Mouse (Mus musculus) midbrain, embryonic 13.5 days (tissue): ENCODE results near the gene Ntan1. TPM values are rescaled to one million over a fixed set of nuclear protein-coding genes. Genes with fewer than 3 reads are reported as not detected.

Experiments used
- ATAC-seq: fragments of 200-750 bp; cut with Nextera tagmentation; 2 replicates; pipeline ENCODE4 v1.8.0; 2017; ENCODE audit warnings: mild to moderate bottlenecking, moderate TSS enrichment, moderate library complexity
- H3K27ac ChIP-seq: fragments of 300-500 bp; sonication (generic); 2 replicates; pipeline ENCODE4 v1.5.1; 2015; ENCODE audit warnings: inconsistent platforms, mild to moderate bottlenecking, moderate library complexity
- H3K27me3 ChIP-seq: fragments of 300-500 bp; sonication (generic); 2 replicates; pipeline ENCODE4 v1.6.1; 2015; ENCODE audit warnings: mild to moderate bottlenecking, inconsistent platforms
- H3K36me3 ChIP-seq: fragments of 300-500 bp; sonication (generic); 2 replicates; pipeline ENCODE4 v1.6.1; 2015; ENCODE audit warnings: mild to moderate bottlenecking, inconsistent platforms
- H3K4me1 ChIP-seq: fragments of 300-500 bp; sonication (generic); replicated peaks from 2 replicates; pipeline ENCODE4 v1.6.1; 2015; ENCODE audit warnings: inconsistent platforms
- H3K4me2 ChIP-seq: fragments of 300-500 bp; sonication (generic); replicated peaks from 2 replicates; pipeline ENCODE4 v1.6.1; 2015; ENCODE audit warnings: moderate library complexity, mild to moderate bottlenecking, inconsistent platforms
- H3K4me3 ChIP-seq: fragments of 300-500 bp; sonication (generic); replicated peaks from 2 replicates; pipeline ENCODE4 v1.5.1; 2015; ENCODE audit warnings: mild to moderate bottlenecking, inconsistent platforms
- H3K9ac ChIP-seq: fragments of 300-500 bp; sonication (generic); replicated peaks from 2 replicates; pipeline ENCODE4 v1.6.1; 2015; ENCODE audit warnings: mild to moderate bottlenecking, inconsistent platforms
- H3K9me3 ChIP-seq: fragments of 300-500 bp; sonication (generic); 2 replicates; pipeline ENCODE4 v1.6.1; 2016; ENCODE audit warnings: mild to moderate bottlenecking, inconsistent platforms
- WGBS: fragments of 180-500 bp; shearing (Covaris S2); methylation state at CpG from one replicate; pipeline ENCODE4 v1.1.7; 2015; 5-methylcytosine and 5-hydroxymethylcytosine counted together
- polyA plus RNA-seq: library from polyadenylated mRNA; unstranded; fragments of >200 nt; fragmentation: Nextera tagmentation; extraction: Ambion mirVana; gene quantifications from 2 replicates; pipeline ENCODE4 v1.2.1, GENCODE M21; 2015

The Ntan1 gene
- polyA plus RNA-seq, 1 experiment from 2014 or later = 217 TPM

- H3K36me3 ChIP-seq = peaks cover 95% of the 10 kb centered on the region
- H3K27ac ChIP-seq = no peak overlapping the region
- no peak overlapping the region for H3K9ac ChIP-seq
- WGBS = 94% methylated on average over 4 of the region's 4 CpGs
- no peaks in the 10 kb centered on the region for H3K27me3 ChIP-seq
- no peaks in the 10 kb centered on the region for H3K9me3 ChIP-seq
- no peaks in the 10 kb centered on the region for H3K4me1 ChIP-seq
- no peak for ATAC-seq
- no peak overlapping the region for H3K4me3 ChIP-seq
- H3K4me2 ChIP-seq = no peak overlapping the region
Observed at GRCm38 (mm10) chr16:13807616-13808015, 11.0 kb upstream of the Ntan1 start.

- Histone ChIP-seq H3K4me1 (no peaks in the 10 kb centered on the region), H3K36me3 (peaks cover 97% of the 10 kb centered on the region)
Observed at GRCm38 (mm10) chr16:13808410-13808809, 10.2 kb upstream of the Ntan1 start.

GRCm38 (mm10) chr16:13812152-13812551, 6.5 kb upstream of the Ntan1 start:
- WGBS = 93% methylated on average over 6 of the region's 6 CpGs
- H3K4me3 ChIP-seq = no peak overlapping the region
- no peaks in the 10 kb centered on the region for H3K27me3 ChIP-seq
- H3K9me3 ChIP-seq = no peaks in the 10 kb centered on the region
- no peak overlapping the region for H3K4me2 ChIP-seq
- no peak for ATAC-seq
- no peaks in the 10 kb centered on the region for H3K4me1 ChIP-seq
- no peak overlapping the region for H3K27ac ChIP-seq
- H3K9ac ChIP-seq = no peak overlapping the region
- H3K36me3 ChIP-seq = peaks cover 91% of the 10 kb centered on the region

More at GRCm38 (mm10) chr16:13808410-13808809, 10.2 kb upstream of the Ntan1 start:
- H3K4me2 ChIP-seq = no peak overlapping the region
- WGBS = 95% methylated on average over 7 of the region's 7 CpGs
- H3K9me3 ChIP-seq = no peaks in the 10 kb centered on the region
- H3K27me3 ChIP-seq = no peaks in the 10 kb centered on the region
- no peak overlapping the region for H3K9ac ChIP-seq
- no peak overlapping the region for H3K27ac ChIP-seq
- ATAC-seq = no peak
- no peak overlapping the region for H3K4me3 ChIP-seq

DNA sequence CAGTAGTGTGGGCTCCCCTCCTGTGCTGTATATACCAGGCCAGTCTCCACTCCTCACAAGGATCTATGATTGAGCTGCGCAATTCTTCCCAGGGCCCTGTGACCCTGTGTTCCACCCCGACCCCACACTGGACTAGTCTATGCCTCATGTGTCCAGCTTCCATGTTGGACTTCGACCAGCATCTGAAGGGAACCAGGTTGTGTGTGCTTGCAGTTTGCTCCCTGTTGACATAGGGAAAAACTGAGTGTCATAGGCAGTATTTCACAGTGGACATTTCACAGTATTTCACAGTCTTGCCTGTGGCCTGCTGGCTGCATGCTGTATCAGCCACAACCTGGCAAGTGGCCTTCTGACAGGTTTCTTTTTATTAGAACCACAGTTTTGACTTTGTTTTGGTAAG, 5.4 kb upstream of the Ntan1 start:
- WGBS = 95% methylated on average over 3 of the region's 3 CpGs
- no peaks in the 10 kb centered on the region for H3K9me3 ChIP-seq
- H3K4me2 ChIP-seq = no peak overlapping the region
- ATAC-seq = no peak
- H3K4me3 ChIP-seq = no peak overlapping the region
- H3K27me3 ChIP-seq = no peaks in the 10 kb centered on the region
- no peak overlapping the region for H3K9ac ChIP-seq
- peaks cover 82% of the 10 kb centered on the region for H3K36me3 ChIP-seq
- no peak overlapping the region for H3K27ac ChIP-seq
- H3K4me1 ChIP-seq = peaks cover 3% of the 10 kb centered on the region

GRCm38 (mm10) chr16:13819394-13819743, 724 bp downstream of the Ntan1 start:
- H3K4me1 ChIP-seq = peaks cover 28% of the 10 kb centered on the region
- peak overlapping the region; percentile 90 for H3K9ac ChIP-seq
- peak overlapping the region; percentile 77 for H3K4me2 ChIP-seq
- H3K9me3 ChIP-seq = no peaks in the 10 kb centered on the region
- ATAC-seq = no peak
- WGBS = under 1% methylated on average over 36 of the region's 36 CpGs
- H3K27me3 ChIP-seq = no peaks in the 10 kb centered on the region
- peak overlapping the region; percentile 98 for H3K27ac ChIP-seq
- peak overlapping the region; percentile 85 for H3K4me3 ChIP-seq
- H3K36me3 ChIP-seq = peaks cover 29% of the 10 kb centered on the region

GRCm38 (mm10) chr16:13819806-13820500, 1.3 kb downstream of the Ntan1 start:
- 43% methylated on average over 12 of the region's 12 CpGs for WGBS
- peak overlapping the region; percentile 98 for H3K27ac ChIP-seq
- H3K4me3 ChIP-seq = peak overlapping the region; percentile 85
- H3K9ac ChIP-seq = peak overlapping the region; percentile 90
- H3K9me3 ChIP-seq = no peaks in the 10 kb centered on the region
- peak overlapping the region; percentile 77 for H3K4me2 ChIP-seq
- peak; percentile 4; the same call in 1 of the 2 replicates for ATAC-seq
- H3K27me3 ChIP-seq = no peaks in the 10 kb centered on the region
- H3K36me3 ChIP-seq = peaks cover 24% of the 10 kb centered on the region
- peaks cover 28% of the 10 kb centered on the region for H3K4me1 ChIP-seq

GRCm38 (mm10) chr16:13820771-13821170, 2.1 kb downstream of the Ntan1 start:
- H3K9ac ChIP-seq = no peak overlapping the region
- H3K9me3 ChIP-seq = no peaks in the 10 kb centered on the region
- peaks cover 28% of the 10 kb centered on the region for H3K4me1 ChIP-seq
- peak overlapping the region; percentile 77 for H3K4me2 ChIP-seq
- ATAC-seq = no peak
- no peak overlapping the region; the same call in 1 of the 2 replicates for H3K4me3 ChIP-seq
- 98% methylated on average over 5 of the region's 5 CpGs for WGBS
- no peak overlapping the region for H3K27ac ChIP-seq
- H3K36me3 ChIP-seq = peaks cover 16% of the 10 kb centered on the region
- no peaks in the 10 kb centered on the region for H3K27me3 ChIP-seq

- Histone ChIP-seq H3K4me2 (no peak overlapping the region), H3K27ac (no peak overlapping the region), H3K4me3 (no peak overlapping the region), H3K9me3 (no peaks in the 10 kb centered on the region), H3K9ac (no peak overlapping the region), H3K36me3 (peaks cover 50% of the 10 kb centered on the region), H3K4me1 (peaks cover 11% of the 10 kb centered on the region), H3K27me3 (no peaks in the 10 kb centered on the region)
- ATAC-seq = no peak
- 86% methylated on average over 7 of the region's 7 CpGs for WGBS
Observed at GRCm38 (mm10) chr16:13825781-13826490, 7.3 kb downstream of the Ntan1 start.

DNA sequence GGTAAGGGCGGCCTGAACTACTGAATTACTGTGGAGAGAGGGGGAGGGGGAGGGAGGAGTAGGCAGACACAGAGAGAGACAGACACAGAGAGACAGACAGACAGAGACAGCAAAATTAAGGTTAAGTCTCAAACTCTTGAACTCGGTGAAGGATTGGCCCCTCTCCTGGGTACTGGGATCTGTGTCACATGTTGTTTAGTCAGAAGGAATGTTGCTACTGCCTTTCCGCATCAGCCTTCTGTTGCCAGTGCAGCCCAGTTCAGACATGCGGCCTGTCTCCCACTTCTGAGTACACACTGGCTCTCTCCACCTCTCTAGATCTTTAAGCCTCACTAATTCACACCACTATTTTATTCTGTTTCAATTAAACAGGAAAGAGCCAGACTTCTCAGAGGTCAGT, 7.9 kb downstream of the Ntan1 start:
- Histone ChIP-seq H3K36me3 (peaks cover 54% of the 10 kb centered on the region), H3K4me1 (0 out of 2 replicates have a peak, but pooled peaks cover 8% of the 10 kb centered on the region), H3K4me2 (no peak overlapping the region), H3K27ac (no peak overlapping the region), H3K4me3 (no peak overlapping the region), H3K27me3 (no peaks in the 10 kb centered on the region), H3K9ac (no peak overlapping the region), H3K9me3 (no peaks in the 10 kb centered on the region)
- 90% methylated on average over 4 of the region's 4 CpGs for WGBS
- ATAC-seq = no peak

DNA sequence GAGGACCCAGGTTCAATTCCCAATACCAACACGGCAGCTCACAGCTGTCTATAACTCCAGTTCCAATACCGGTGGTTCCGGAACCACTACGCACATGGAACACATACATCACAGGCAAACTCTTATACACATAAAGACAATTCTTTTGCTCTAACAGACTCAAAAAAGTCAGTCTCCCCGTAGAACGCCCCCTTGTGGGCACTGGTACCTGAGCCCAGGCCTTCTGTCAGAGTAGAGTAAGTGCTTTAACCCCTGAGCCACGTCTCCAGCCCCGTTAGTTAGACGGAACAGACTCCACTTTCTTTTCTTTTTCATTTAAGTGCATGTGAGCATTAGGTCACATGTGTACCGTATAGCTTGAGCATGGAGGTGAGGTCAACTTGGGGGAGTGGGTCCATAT, 11.8 kb downstream of the Ntan1 start:
- no peak for ATAC-seq
- Histone ChIP-seq H3K36me3 (peaks cover 90% of the 10 kb centered on the region), H3K4me1 (no peaks in the 10 kb centered on the region), H3K27me3 (no peaks in the 10 kb centered on the region), H3K9ac (no peak overlapping the region), H3K4me2 (no peak overlapping the region), H3K27ac (no peak overlapping the region), H3K9me3 (no peaks in the 10 kb centered on the region), H3K4me3 (no peak overlapping the region)
- WGBS = 90% methylated on average over 10 of the region's 10 CpGs

DNA sequence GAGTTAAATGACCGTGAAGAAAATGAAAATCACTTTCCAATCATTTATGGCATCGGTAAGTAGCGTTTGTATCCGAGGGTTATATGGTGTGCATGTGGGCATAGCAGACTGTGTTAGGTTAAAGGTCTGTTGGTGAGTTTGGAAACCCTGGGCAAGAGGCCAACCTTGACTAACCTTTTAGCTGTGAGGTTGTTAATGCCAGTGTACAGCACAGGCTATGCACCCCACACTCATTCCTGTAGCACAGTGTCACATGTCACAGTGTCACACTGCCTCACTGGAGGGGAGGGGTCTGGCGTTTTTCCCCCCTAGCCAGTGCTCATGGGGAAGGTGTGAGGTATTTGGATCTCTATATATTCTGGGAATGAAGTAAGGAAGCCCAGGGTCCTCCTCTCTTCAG, 13.0 kb downstream of the Ntan1 start:
- H3K4me1 ChIP-seq = no peaks in the 10 kb centered on the region
- H3K4me3 ChIP-seq = no peak overlapping the region
- no peak overlapping the region for H3K9ac ChIP-seq

GRCm38 (mm10) chr16:13834382-13834781, 15.7 kb downstream of the Ntan1 start:
- no peak overlapping the region for H3K27ac ChIP-seq
- no peaks in the 10 kb centered on the region for H3K4me1 ChIP-seq
- H3K4me3 ChIP-seq = no peak overlapping the region
- WGBS = 93% methylated on average over 5 of the region's 5 CpGs
- no peaks in the 10 kb centered on the region for H3K27me3 ChIP-seq
- H3K36me3 ChIP-seq = peaks cover 98% of the 10 kb centered on the region
- no peak overlapping the region for H3K9ac ChIP-seq
- no peaks in the 10 kb centered on the region for H3K9me3 ChIP-seq
- H3K4me2 ChIP-seq = no peak overlapping the region
- no peak for ATAC-seq

More for the DNA sequence above, 13.0 kb downstream of the Ntan1 start:
- 91% methylated on average over 5 of the region's 5 CpGs for WGBS
- Histone ChIP-seq H3K27me3 (no peaks in the 10 kb centered on the region), H3K36me3 (peaks cover 95% of the 10 kb centered on the region), H3K9me3 (no peaks in the 10 kb centered on the region), H3K4me2 (no peak overlapping the region), H3K27ac (no peak overlapping the region)
- ATAC-seq = 0 out of 2 replicates have a peak, but pooled peaks have one; percentile 29
